Mouse (Mus musculus) megakaryocyte, embryonic 14.5 days (primary cell): ENCODE data around the gene Vsx1.

ENCODE experiments used
- FLI1 ChIP-seq: IDR thresholded peaks from 2 replicates; pipeline ENCODE4 v1.6.1; 2012; ENCODE audit warnings: low read length, inconsistent platforms, mixed read lengths
- GATA1 ChIP-seq: IDR thresholded peaks from 3 replicates; pipeline ENCODE4 v1.6.1; 2012; ENCODE audit warnings: mixed read lengths, low read length, inconsistent platforms, borderline replicate concordance

GRCm38 (mm10) chr2:150651366-150651765, 37.8 kb downstream of the Vsx1 start:
- TF ChIP-seq GATA1 = no peak
- no peak for TF ChIP-seq FLI1
